Mouse (Mus musculus) ZHBTc4 (cell line): ENCODE measurements around the gene Actn3.
"Not testable (repeated sequence)": the region's sequence is repeated elsewhere in the genome, so short reads cannot be mapped to it uniquely, and the experiment has no call there.

Source experiments
- DNase-seq: peaks from one replicate; pipeline ENCODE4 v3.0.0-alpha.2; 2011; ENCODE audit warnings: low read depth, low spot score

Actn3 gene

DNA sequence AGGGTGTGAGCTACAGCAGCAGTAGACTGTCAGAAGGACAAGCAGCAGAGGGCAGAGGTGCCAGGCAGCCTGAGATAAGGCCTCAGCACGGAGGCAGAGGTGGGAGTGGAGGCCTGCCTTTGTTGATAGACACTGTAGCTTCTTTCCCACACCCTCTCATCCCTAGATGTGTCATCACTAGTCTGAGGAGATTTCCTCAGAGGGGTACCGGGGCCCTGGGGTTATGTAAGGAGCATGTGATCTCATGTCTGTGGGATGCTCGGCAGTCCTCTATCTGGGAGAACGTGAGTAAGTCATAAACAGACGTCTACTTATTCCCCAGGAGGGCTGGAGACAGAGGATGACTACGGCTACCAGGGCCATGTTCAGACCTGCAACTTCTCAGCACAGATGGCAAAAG is 18.6 kb downstream of the Actn3 start:
- no peak for DNase-seq

DNA sequence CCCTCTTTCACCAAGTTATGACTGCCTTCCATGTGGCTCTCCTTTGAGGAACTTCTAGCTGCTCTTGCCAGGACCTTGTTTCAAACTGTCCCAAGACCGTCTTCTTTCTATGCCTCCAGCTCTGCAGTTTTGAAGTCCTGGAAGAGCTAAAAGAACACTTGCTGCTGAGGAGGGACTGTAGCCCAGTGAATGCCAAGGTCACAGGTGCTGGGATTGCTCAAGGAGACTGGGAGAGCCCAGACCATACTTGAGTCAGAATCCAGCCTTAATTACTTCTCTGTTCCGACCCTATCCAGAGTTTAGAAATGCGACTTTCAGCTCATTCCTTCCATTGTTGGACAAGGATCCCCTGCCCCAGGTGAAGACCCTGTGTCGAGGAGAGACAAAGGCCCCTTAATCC is 21.8 kb downstream of the Actn3 start:
- DNase-seq = no peak

DNA sequence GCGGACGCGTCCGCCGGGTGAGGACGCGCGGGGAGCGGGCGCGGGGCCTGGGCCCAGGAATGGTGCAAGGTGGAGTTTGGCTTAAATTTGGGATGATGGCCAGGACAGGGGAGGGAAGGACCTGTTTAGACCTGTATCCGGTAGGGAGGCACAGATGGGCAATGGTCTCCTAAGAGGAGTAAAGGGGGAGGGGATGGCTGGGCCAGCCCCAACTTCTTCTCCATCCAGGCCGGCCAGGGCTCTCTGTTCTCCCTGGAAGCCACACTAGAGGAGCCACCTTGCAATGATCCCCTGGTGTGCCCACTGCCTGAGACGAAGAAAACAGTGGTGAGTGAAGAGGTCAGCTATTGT is 22.3 kb downstream of the Actn3 start:
- DNase-seq = no peak

DNA sequence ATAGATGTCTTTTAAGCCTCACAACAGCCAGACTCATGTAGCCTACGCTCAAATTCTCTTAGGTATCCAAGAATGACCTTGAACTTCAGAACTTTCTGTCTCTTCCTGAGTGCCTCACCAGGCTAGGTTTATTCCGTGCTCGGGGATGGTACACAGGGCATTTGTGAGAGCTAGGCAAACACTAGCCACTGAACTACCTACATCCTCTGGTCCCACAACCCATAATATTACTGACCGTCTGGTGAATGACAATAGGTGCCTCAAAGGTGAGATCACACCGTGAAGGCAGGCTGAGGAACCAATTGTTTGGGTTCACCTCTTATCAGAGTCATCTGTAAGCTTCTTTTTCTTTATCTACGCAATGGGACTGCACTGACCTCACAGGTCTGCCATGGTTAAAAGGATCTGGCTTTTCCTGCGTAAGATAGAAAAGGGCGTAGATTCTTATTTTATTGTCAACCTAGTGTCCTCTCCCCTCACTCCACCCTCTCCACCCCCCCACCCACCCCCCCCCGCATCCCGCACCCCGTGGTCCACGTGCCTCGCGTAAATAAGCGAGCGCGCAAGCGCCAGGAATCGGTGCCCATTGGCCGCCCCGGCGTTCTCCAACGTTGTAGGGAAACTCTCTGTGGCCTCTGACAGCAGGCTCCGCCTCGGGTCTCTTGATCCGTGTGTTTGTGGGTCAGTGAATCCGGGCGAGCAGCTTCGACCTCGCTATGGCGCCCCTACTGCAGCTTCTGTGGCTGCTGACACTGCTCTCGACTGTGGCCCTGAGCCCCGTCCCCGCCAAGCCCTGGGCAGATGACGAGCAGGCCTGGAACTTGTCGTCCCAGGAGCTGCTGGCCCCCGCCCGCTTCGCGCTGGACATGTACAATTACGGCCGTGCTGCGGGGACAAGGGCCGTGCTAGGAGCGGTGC is 22.9 kb downstream of the Actn3 start, which contains the start of gene Ctsf:
Ctsf (plus strand) TSS at position 579 of the 918 bp plus-strand sequence.
- DNase-seq = peak; percentile 79

DNA sequence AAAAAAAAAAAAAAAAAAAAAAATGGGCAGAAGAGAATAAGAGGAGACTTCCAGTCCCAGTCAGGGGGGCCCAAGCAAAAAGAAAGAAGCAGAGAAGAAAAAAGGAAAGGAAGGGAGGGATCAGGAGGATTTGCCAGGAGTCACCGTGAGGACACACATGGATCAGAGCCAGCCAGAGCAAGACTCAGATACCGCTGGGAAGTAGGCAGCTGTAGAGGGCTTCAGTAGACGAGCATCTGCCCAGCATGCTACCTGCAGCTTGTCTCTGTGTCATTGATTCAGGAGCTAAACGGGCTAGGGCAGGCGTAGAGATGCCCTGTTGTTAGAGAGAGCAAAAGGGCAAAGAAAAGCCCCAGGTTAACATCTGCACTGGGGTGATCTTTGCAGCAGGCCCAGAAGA is 27.4 kb downstream of the Actn3 start:
- peak; percentile 69 for DNase-seq

DNA sequence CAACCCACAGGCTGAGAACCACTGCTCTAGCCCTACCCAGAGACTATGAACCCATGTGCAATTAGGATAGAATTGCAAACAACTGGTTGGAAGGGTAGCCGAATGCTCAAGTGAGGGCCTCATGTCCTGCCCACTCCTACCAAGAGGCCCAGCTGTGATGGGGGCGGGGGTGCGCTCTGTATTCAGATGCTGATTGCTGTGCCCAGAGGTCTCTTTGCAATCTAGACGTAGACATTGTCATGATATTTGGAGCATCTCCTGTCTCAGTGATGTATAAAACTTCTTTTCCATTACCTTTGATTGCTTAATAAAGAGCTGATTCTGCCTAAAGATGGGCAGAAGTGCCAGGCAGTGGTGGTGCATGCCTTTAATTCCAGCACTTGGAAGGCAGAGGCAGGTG is 27.9 kb downstream of the Actn3 start:
- peak; percentile 90 for DNase-seq

DNA sequence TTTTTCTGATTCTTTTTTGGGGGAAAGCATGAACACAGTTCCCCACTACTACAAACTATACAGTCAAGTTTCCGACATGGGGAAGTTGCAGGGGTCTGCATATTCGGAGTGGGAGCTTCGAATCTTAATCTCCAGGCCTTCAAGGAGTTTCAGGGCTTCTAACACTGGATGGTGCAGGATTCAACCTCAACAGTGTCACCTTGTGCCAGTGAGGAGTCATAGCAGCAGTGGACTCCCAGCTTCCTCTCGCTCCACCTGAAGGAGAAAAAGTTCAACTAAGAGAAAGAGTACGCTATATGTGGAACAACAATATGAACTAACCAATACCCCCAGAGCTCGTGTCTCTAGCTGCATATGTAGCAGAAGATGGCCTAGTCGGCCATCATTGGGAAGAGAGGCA is 30.2 kb downstream of the Actn3 start:
- DNase-seq = peak; percentile 70

DNA sequence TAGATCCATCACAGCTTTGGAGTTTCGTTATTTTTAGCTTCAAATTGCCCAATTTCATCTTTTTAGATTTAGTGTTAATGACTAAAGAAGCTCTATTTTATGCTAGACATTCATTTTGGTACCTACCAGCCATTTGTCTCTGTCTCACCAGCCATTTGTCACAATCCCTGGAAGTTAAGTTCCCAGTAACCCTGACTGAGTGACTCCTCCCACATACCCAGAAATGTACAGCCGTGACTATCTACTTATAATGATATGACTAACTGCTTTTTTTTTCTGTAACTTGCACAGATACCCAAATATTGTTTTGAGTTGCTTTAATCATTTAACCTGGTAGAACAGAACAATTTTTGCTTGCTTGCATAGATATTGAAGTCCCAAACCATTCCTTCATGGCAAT is 31.9 kb downstream of the Actn3 start:
- no peak for DNase-seq

DNA sequence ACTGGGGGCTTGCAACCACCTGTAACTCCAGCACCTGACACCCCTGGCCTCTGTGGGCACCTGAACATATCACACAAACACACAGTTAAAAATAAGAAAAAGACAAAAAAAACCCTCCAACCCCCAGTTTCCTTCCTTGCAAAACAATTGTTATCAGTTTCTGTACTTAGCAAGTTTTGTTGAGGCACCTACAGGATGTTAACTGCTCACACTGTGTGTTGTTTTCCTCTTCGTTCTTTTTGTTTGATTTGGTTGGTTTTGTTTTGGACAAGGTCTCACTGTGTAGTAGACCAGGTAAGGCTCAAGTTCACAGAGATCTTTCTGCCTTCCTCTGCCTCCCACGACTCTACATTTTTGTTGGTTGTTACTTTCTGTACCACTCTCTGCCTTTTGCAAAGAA is 35.1 kb downstream of the Actn3 start:
- no peak for DNase-seq

DNA sequence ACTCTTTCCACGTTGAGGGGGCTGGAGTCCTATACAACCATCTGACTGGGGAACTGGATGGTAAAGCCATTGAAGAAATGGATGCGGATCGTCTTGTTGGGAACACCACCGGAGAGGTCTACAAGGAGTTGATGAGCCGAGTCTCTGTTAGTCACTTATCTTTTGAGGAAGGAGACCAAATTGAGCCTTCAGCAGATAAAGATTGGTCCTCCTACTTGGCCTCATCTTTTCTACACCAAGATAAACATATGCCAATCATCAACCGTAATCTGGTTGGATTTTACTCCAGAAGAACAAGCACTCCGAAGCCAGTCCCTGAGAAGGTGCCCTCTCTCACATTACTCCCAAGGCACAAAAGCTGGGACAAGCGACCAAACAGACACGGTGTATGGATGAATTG is 36.9 kb downstream of the Actn3 start:
- DNase-seq = no peak

DNA sequence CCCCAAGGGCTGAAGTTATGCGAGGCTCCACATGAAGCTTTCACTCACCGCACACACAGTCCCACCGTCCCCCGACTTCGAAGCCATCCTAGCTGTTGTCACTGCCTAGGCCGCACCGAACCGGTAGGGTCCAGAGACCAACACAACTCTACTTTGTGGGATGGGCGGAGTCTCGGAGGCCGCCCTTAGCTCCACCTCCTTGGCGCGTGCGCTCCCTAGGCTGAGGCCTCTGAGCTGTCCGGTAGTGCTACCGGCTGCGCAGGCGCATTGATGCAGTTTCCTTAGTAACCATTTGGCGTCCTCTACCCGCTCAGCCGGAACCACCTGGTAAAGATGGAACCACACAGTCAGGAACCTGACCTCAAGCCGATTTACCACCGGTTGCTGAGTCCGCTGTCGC is 38.6 kb downstream of the Actn3 start, which contains the start of the genes Ccs and Ccdc87:
Ccs (minus strand) TSS at position 184 of the 400 bp plus-strand sequence.
Ccdc87 (plus strand) TSS at position 218 of the 400 bp plus-strand sequence.
- DNase-seq = peak; percentile 99

DNA sequence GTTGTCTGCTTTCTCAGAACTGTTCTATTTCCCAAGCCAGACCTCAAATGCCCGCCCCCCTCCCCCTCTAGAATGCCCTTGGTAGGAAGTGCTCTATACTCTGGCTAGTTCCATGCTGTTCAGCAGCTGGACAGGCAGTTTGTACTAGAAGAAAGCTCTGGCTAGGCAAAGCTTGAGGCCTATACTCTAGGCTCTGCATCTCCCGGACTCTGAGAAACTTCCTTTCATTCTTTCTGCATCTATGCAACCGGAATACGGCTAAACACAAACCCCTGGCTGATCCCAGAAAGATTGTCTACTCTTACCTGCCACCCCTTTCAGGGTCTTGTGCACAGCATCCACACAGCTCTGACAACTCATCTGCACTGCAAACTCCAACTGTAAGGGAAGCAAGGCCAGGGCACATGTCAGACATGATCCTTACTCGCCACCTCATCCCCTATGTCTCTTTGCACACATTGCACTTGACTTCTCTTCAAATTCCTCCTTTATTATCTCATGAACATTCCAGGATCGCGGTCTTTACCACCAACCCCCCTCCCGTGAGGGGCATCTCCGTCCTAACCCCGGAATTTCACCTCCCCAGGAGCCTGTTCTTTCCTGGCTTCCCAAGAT is 39.1 kb downstream of the Actn3 start:
- DNase-seq = peak; percentile 19

DNA sequence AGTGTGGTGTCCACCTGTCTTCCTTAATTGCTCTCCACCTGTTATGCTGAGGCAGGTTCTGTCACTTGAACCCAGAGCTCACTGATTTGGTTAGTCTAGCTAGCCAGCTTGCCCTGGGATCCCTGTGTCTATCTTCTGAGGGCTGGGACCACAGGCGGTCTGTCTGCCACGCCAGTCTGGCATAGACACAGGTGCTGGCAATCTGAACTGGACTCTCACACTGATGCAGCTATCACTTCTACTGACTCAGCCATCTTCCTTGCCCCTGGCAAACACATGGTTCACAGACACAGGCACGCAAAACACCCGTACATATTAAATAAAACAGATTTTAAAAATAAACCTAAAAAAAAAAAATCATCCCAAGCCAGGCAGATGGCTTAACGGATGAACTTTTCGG is 40.7 kb downstream of the Actn3 start:
- no peak for DNase-seq

DNA sequence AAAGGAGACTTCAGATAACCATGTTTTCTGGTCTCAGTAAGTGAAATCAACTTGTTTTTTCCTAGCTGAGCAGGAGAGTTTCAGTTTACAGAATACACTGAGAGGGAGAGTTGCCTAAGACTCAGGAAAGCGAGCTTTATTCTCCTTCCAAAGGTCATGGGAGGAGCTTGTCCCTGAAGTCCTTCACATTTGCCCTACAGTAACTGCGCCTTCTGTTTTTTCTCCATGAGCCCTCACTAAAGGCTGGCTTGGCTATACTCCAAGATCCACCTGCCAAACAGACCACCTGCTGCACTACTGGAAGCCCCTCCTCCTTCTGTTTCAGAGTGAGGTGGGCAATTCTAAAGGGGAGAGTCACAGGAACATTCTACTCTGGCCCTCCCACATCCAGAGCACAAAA is 41.6 kb downstream of the Actn3 start:
- DNase-seq = peak; percentile 48

DNA sequence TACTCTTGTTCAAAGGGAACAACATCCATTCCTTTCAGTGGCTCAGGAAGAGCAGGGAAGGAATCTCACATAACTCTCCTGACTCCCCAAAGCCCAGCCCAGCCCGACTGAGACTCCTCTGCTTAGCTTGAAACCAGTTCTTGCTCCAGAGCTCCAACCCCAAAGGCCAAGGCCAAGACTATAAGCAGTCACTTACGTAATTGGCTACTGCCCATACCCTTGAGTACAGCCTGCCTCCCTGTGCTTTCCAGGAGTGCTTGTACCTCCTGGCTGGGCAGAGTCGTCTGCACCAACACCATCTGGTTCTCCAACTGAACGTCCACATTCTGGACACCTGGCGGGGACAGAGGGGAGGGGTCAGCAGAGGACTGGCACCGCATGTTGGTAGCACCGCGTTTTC is 43.7 kb downstream of the Actn3 start:
- no peak for DNase-seq

DNA sequence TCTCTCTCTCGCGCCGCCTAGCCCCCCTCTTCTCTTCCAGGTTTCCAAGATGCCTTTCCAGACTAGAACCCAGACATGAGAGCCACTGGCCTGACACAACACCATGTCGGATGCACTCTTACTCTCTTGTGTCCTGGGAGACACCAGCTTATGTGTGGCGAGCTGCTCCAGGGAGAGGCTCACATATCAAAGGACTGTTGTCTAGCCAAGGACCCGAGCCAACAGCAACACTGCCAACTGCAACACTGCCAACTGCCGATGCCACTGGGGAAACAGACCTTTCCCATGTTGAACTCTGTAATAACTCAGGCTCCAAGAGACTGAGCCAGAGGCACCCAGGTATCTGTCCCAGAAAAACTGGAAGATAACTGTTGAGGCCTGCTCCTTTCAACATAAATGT is 48.6 kb downstream of the Actn3 start:
- DNase-seq = no peak

DNA sequence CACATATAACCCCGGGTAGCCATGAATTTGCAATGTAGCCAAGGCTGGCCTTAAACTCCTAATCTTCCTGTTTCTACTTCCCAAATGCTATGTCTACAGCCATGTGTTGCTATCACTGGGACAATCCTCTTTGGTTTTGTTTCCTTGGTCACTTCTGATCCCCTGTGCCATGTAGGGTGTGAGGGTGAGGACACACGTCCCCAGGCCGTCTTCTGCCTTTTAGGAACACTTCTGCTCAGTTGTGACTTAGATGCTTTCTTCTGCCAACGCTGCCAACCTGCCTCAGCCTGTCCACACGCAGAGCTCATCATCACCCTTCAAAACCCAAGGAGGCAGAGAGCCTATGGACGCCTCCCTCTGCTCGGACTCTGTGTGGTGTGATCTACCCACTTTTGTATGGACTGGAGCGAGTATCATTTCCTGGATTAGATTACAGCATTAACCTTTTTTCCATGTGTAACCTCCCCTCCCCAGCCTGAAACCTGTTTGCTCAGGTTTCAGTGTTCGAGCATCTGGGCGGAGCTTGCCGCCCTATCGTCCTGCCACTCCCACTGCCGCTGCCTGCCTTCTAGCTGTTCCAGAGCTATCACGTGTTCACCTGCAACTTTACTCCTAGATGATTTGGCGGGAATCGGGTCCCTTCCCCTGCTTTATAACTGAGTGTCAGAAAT is 49.1 kb downstream of the Actn3 start:
- DNase-seq = peak; percentile 92

DNA sequence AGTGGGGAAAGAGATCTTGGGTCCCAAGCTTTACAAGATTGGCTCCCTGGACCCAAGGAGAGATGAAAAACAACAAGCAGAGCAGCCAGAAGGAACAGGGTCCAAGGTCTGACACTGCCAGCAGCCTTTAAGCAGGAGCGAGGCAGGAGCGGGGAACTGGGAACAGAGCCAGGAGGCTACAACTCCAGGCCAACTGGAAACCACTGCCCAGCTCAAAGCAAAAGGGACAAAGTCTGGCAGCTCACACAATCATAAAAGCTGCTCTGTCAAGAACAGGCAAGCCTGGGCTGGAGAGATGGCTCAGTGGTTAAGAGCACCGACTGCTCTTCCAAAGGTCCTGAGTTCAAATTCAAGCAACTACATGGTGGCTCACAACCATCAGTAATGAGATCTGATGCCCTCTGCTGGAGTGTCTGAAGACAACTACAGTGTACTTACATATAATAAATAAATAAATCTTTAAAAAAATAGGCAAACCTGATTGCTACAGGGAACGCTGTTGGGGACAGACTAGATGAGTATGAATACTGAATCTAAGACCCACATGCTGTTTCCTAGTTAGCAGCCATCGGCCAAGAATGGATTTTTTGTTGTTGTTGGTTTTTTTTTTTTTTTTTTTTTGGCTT is 56.9 kb downstream of the Actn3 start:
- no peak for DNase-seq

DNA sequence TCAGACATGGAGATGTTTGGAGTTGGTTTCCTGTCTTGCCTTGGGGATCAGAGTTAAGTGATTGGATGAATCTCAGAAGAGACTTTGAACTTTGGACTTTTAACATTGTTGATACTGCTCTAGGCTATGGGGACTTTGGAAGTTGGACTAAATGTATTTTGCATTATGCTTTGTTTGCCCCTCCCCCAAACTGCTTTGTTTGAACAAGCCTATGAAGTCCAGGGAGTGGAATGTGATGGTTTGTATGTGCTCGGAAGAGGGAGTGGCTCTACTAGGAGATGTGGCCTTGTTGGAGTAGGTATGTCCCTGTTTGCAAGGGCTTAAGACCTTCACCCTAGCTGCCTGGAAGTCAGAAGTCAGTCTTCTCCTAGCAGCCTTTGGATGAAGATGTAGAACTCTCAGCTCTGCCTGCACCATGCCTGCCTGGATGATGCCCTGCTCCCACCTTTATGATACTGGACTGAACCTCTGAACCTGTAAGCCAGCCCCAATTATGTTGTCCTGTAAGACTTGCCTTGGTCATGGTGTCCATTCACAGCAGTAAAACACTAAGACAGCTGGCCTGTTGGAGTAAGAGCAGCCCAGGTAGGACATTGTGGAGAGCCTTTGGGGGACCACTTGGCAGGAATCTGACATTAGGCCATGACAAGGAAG is 60.4 kb downstream of the Actn3 start:
- DNase-seq = peak; percentile 81

DNA sequence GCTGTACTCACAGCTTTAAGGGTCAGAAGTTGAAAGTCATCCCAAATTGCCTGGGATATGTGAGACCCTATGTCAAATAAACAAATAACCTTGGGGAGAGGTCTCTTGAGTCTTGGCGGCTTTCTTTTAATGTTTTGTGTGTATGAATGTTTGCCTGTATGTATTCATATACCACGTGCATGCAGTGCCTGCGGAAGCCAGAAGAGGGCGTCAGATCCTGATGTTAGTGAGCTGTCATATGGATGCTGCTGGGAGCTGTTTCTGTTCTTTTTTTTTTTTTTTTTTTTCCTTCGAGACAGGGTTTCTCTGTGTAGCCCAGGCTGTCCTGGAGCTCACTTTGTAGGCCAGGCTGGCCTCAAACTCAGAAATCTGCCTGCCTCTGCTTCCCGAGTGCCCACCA is 64.7 kb downstream of the Actn3 start:
- peak; percentile 90 for DNase-seq

DNA sequence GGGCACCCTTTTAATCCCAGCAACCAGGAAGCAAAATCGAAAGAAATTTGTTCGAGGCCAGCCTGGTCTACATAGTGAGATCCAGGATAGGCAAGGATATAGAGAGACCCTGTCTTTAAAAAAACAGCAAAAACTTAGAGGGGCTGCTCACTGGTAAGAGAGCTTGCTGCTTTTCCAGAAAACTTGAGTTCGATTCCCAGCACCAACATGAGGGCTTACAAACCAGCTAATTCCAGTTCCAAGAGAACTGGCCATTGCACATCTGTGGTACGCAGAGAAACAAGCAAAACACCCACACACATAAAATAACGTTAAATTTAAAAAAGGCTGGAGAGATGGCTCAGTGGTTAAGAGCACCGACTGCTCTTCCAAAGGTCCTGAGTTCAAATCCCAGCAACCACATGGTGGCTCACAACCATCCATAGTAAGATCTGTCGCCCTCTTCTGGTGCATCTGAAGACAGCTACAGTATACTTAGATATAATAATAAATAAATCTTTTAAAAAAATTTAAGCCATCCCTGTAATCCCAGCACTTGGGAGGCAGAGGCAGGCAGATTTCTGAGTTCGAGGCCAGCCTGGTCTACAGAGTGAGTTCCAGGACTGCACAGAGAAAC is 65.3 kb downstream of the Actn3 start:
- DNase-seq = not testable (repeated sequence)
